Mouse (Mus musculus): ENCODE results near the gene Acadl. TPM values are rescaled to one million over a fixed set of nuclear protein-coding genes. Genes with fewer than 3 reads are reported as not detected.
A peak's percentile ranks its signal among the peaks of the same experiment; 100 is the strongest.

The Acadl gene
- total RNA-seq, 2 experiments from 2014 or later = 28.0 to 31.3 TPM

DNA sequence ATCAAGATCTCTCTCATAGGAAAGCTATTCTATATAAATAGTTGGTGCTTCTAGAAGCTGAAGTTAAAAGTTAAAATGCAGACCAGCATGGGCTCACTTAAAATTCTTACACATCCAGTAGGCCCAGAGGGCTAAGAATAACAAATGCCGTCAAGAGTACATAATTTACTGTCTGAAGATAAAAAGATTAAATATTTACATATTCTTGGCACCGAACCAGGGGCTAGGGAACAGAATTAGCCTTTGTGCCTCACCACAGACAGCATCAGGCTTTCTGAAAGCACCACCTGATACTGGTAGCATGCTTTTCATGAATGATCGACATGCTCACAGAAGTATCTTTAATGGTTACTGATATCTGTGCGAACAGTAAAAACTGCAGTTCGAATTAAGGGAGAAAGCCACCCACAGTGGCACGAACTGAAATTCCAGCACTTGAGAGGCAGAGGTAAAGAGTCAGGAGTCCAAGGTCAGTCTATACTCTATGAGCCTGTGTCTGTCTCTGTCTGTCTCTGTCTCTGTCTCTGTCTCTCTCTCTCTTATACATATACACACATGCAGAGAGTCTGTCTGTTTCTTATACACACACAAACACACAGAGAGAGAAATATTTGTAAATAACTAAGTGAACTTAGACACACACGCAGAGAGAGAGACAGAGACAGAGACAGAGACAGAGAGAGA lies 23.2 kb downstream of the Acadl start:
- DNase-seq = no peak
- intact Hi-C loops (cut with DNase I) = loop anchor here (10.0 kb wide), 1 partner anchor 735 kb away; no protein-coding TSS in a partner anchor

- DNase-seq = no peak
- intact Hi-C loops (cut with DNase I) = loop anchor here (10.0 kb wide), 1 partner anchor 734 kb away; no protein-coding TSS in a partner anchor
Measured at GRCm38 (mm10) chr1:66839135-66839534, 23.9 kb downstream of the Acadl start.

- intact Hi-C loops (cut with DNase I) = loop anchor here (10.0 kb wide), 1 partner anchor 734 kb away; no protein-coding TSS in a partner anchor
- peak; percentile 78 for DNase-seq
Measured at GRCm38 (mm10) chr1:66838184-66839042, 24.7 kb downstream of the Acadl start.

- no peak for DNase-seq
- intact Hi-C loops (cut with DNase I) = loop anchor here (10.0 kb wide), 1 partner anchor 732 kb away; no protein-coding TSS in a partner anchor
Measured at GRCm38 (mm10) chr1:66837207-66837606, 25.9 kb downstream of the Acadl start.

GRCm38 (mm10) chr1:66832636-66833165 lies 30.4 kb downstream of the Acadl start:
- DNase-seq = no peak
- intact Hi-C loops (cut with DNase I) = loop anchor here (10.0 kb wide), 1 partner anchor 728 kb away; no protein-coding TSS in a partner anchor

GRCm38 (mm10) chr1:66831824-66832600 lies 31.1 kb downstream of the Acadl start:
- intact Hi-C loops (cut with DNase I) = loop anchor here (10.0 kb wide), 1 partner anchor 727 kb away; no protein-coding TSS in a partner anchor
- no peak for DNase-seq

DNA sequence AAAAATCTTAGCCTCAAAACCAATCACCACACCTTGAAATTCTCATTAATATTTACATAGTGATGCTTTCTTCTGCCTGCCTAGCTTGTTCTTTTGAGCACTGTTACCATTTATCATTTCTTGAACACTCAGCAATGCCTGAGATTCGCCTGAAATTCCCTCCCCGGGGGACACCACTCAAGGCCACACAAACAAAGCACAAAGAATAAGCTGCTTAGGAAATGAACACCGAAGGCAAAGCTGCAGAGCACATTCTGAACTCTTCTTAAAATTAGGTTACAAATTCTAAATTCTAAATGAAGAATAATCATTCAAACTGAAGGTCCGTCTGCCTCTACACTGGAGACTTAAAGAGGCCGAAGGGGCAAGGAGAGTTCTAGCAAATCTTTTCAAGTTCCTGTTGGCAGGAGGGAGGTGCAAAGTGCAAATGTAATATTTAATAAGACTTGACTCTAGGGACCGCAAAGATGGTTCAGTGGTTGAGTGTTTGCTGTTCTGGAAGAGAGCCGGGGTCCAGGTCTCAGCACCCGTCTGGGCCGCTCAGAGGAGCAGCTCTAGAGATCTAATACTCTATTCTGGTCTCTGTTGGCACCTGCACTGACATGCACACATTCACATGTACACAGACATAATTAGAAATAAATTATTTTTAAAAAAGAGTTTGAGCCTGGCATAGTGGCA lies 33.5 kb downstream of the Acadl start:
- intact Hi-C loops (cut with DNase I) = loop anchor here (10.0 kb wide), 1 partner anchor 725 kb away; no protein-coding TSS in a partner anchor
- no peak for DNase-seq

- intact Hi-C loops (cut with DNase I) = no loop called here
- no peak for DNase-seq
Measured at GRCm38 (mm10) chr1:66821966-66822365, 41.1 kb downstream of the Acadl start.

DNA sequence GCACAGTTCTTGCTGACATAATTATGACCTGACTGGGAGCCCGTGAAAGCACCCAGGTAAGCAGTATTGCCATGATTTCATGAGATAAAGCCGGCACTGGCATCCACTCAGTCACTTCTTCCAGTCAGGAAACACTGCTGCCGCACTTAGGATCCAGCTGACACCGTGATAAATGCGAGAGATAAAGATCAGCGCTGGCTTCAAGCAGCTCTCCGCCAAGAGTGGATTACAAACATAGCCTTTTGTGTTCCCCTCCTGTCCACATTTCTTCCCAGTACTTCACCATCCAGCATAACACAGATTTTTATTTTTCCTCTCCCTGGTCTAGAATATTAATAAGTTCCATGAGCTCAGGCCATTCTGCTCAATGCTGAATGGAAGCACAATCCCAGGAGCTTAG lies 42.8 kb downstream of the Acadl start:
- intact Hi-C loops (cut with DNase I) = no loop called here

GRCm38 (mm10) chr1:66817865-66818315 lies 45.2 kb downstream of the Acadl start:
- DNase-seq = no peak
- intact Hi-C loops (cut with DNase I) = loop anchor here (5.0 kb wide), 1 partner anchor 116 kb away; the partner anchor contains the start of gene Rpe

More for the DNA sequence above, 42.8 kb downstream of the Acadl start:
- no peak for DNase-seq

DNA sequence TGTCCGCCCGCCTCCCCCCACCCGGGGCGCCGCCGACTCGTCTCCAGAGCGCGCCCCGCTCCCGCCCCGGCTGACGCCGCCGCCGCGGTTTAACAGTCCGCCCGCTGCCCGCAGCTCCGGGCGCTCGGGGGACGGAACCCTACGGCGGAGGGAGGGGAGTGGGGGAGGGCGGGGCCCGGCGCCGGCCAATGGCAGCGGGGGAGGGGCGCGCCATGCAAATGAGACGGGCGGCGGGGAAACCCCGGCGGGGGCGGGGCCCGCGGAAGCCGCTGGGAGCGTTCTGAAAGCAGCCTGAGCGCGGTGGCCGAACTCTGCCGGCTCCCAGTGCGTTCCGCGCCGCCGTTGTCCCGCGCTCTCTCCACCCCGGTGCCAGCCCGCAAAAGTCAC lies 45.6 kb downstream of the Acadl start, which contains the start of gene Kansl1l:
Kansl1l (minus strand) TSS at position 110 of the 387 bp plus-strand sequence.
- intact Hi-C loops (cut with DNase I) = loop anchor here (5.0 kb wide), 1 partner anchor 115 kb away; the partner anchor contains the start of gene Rpe
- peak; percentile 97 for DNase-seq

- peak; percentile 97 for DNase-seq
- intact Hi-C loops (cut with DNase I) = loop anchor here (5.0 kb wide), 1 partner anchor 115 kb away; the partner anchor contains the start of gene Rpe
Measured at GRCm38 (mm10) chr1:66816837-66817452, 46.1 kb downstream of the Acadl start.

DNA sequence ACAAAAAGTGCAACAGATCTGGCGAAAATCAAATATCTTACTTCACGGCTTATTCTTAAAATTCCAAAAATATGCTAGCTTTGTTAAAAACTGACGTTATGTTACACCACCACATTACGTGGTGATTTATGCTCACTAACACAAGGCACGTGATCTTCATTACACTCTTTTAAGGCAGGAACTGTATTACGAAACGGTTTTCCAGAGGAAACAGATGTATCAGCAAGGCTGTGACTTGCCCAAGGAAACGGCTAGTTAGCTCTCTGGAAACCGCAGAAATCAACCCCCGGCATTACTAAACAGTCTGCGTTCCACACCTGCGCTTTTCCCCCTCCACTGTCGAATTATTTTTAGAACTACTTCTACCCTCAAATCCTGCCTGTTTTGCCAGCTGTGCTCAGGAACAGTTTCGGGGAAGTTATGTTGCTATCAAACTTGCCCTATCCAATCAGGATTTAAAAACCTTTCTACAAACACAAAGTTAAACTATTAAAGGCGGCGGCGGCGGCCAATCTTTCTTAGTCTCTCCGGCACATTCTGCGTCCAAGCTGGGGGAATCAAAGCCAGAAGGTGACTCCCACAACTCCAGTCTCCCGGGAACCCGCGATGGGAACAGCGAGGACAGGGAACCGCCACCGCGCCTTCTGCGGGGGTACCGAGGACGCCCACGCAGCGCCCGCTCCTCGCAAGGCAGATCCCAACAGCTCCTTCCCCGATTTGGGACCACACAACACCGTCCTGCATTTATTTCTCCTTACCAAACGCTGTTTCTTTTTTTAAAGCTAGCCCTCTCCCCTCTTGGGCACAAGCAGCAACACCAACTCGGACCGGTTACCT lies 46.9 kb downstream of the Acadl start:
- intact Hi-C loops (cut with DNase I) = loop anchor here (5.0 kb wide), 1 partner anchor 114 kb away; the partner anchor contains the start of gene Rpe
- peak; percentile 59 for DNase-seq

DNA sequence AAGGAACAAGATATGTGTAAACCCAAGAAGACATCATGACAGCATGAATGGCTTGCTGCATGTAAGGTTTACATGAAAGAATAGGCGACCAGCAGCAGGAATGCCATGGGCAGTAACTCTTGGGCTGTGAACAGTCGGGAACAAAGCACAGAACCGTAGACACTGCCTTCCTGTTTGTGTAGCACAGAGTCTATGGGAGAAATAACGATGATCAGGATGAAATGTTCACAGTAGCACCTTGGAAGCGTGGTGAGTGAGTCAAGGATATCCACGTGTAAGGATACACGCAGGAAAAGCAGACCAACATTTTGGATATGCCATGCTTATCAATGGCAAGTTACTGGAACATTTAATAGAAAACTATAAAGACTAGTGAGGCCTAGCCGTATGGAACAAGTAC lies 48.3 kb downstream of the Acadl start:
- intact Hi-C loops (cut with DNase I) = loop anchor here (5.0 kb wide), 1 partner anchor 112 kb away; the partner anchor contains the start of gene Rpe
- DNase-seq = no peak

GRCm38 (mm10) chr1:66813191-66813590 lies 49.9 kb downstream of the Acadl start:
- DNase-seq = no peak
- intact Hi-C loops (cut with DNase I) = no loop called here

DNA sequence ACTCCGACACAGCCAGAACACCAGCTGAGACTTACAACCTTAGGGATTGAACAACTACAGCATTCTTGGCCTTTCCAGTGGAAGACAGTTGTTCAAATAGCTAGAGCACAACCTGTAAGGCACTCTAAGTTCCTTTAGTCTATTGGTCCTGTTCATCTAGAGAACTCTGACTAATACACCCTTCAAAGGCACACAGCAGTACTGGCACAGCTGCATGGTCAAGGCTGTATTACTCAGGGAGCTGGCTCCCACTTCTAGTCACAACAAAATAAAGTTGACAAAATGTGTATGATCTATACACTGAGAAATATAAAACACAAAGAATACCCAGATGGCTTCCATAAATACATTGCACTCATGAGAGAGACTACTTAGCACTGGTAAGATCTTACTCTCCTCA lies 56.3 kb downstream of the Acadl start:
- DNase-seq = no peak
- intact Hi-C loops (cut with DNase I) = no loop called here

DNA sequence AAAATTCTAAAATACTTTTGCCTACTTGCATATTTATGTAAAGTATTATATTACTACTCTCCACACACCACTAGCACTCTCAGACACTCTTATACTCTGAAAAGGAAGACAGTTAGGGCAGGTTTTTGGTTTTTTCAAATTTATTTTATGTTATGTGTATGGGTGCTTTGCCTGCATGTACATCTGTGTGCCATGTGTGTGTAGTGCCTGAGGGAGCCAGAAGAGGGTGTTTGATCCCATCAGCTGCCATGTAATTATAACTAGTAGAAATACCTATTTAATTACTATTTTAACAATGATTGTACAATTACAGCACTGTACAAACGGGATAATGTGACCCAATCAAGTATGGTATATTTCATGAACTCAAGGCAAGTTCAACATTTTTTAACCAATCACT lies 57.7 kb downstream of the Acadl start:
- DNase-seq = no peak
- intact Hi-C loops (cut with DNase I) = no loop called here

DNA sequence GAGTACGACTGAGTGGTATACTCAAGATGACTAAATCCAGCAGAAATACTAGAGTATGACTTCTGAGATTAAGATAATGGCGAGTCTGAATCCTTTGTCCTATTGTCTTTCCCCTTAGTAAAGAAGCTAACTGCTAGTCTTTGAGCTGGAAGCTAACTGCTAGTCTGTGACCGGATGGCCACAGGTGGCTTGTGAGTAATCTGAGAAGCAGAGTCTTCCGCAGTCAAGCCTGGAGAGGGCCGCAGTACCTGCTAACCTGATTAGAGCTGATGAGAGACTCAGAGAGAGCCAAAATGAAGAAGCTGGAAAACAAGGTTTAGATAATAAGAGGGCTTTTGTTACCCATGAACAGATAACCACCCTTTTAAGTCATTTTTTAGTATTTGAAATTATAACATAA lies 58.4 kb downstream of the Acadl start:
- intact Hi-C loops (cut with DNase I) = no loop called here
- no peak for DNase-seq

All from left cerebral cortex, postnatal 4 days (tissue).